Mouse (Mus musculus): Measurements from ENCODE around the gene Smok2a.
"Not testable (repeated sequence)": the region's sequence is repeated elsewhere in the genome, so short reads cannot be mapped to it uniquely, and the experiment has no call there.

The Smok2a gene

DNA sequence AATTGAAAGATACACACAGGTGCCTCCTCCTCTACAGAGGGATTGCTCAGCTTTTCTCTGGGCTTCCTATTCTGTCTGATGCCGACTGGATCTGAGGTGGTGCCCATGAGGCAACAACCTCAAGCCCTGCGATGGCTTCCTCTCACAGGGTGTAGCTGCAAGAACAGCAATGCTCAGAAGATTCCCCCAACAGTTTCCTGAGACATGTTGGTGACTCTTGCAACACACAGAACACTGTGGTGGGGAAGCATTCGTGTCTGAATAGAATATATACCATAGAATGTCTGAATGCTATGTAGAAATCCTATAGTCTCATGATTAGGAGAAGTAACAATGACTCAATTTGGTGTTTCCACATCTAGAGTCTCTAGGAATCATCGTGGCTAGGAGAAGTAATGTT lies 6.8 kb upstream of the Smok2a start:
- no peak for DNase-seq (ENCODE audit: low spot score)

- no peak for DNase-seq (ENCODE audit: low spot score)
Measured at GRCm38 (mm10) chr17:13215595-13215994, 5.4 kb upstream of the Smok2a start.

GRCm38 (mm10) chr17:13221921-13222320 lies 933 bp downstream of the Smok2a start:
- DNase-seq (ENCODE audit: low spot score), result not testable (repeated sequence)

DNA sequence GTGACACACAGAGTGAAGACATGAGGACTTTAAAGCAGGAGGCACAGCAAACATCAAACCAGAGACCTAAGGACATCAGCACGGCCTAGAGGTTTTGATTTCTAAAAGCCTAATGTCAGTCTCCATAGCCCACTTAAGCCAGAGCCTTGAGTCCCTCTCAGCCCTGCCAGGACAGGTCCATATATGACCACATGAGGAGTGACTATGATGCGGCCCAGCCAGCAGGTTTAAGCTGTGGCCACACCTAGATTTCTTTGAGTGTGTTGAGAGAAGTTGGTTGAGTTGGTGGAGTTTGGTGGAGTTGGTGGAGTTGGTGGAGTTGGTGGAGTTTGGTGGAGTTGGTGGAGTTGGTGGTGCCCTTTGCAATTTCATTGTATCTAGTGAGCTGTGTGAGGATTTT lies 9.0 kb downstream of the Smok2a start, which contains the start of gene Smok2b:
TSS of gene Smok2b (plus strand) at position 301 of the 400 bp plus-strand sequence.
- not testable (repeated sequence) for DNase-seq (ENCODE audit: low spot score)

DNA sequence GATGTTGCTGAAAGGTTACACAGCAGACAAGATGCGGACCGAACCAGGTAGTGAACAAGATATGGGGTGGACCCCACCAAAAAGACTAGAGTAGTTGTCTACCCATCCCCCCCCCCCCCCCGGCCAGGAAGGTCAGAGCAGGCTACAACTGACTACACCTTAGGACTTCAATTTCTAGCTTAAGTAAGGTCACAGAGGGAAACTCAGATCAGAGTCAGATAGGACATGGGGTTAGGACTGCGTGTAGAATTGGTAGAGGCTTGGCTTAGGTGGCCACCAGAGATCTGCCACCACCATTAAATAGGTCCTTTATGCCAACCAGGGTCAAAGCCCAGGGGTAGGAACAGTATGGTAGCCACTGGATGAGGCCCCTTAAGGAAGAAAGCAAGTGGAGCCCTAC lies 18.5 kb downstream of the Smok2a start:
- not testable (repeated sequence) for DNase-seq (ENCODE audit: low spot score)

- DNase-seq (ENCODE audit: low spot score), result not testable (repeated sequence)
Measured at GRCm38 (mm10) chr17:13240807-13241727, 20.1 kb downstream of the Smok2a start.

GRCm38 (mm10) chr17:13254786-13255185 lies 33.8 kb downstream of the Smok2a start:
- DNase-seq (ENCODE audit: low spot score), result not testable (repeated sequence)

Measured in embryo, embryonic 10 days (tissue).